Mouse (Mus musculus) erythroblast, embryonic 14.5 days (primary cell): ENCODE data around the gene Tubb2b.

Experiments used
- GATA1 ChIP-seq: IDR thresholded peaks from 2 replicates; pipeline ENCODE4 v1.6.1; 2012; ENCODE audit warnings: low read length, inconsistent platforms, mixed read lengths
- TAL1 ChIP-seq: IDR thresholded peaks from 3 replicates; pipeline ENCODE4 v1.6.1; 2012; ENCODE audit warnings: low read length, inconsistent platforms, mixed read lengths

DNA sequence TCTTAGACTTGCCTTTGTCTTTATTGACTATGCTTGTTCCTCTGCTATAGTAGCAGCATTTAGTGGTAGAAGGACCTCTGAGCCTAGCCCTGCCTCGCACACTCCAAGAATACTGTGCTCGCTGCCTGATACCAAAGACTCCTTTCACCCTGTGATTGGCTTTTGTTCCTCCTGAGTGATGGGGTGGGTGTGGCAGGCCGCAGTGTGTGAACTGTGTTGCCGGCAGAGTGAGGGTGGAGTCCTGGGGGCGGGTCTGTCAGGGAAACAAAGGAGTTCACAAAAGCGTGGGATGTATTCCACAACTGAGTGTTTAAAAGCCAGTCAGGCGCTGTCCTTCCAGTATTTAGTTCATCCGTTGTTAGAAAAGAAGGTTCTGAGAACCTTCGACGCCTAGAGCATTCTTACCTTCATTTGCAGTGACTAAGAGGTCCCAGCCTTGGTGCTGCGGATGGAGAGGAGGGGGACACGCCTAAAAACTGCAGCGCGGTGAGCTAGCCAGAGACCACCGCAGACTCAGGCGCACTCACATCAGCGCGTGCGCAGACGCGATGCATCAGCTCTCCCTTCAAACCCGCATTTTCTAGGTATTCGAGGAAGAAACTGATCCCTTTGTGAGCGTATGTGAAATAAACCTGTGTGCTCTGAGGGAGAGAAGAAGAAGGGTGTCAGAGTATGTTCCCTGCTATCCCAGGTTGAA is 893 bp upstream of the Tubb2b start:
- no peak for TF ChIP-seq TAL1
- no peak for TF ChIP-seq GATA1
